Mouse (Mus musculus) testis, adult 2 months (tissue): ENCODE measurements around the gene Abca7. TPM values are rescaled to one million over a fixed set of nuclear protein-coding genes. Genes with fewer than 3 reads are reported as not detected.
"Not testable (repeated sequence)": the region's sequence is repeated elsewhere in the genome, so short reads cannot be mapped to it uniquely, and the experiment has no call there.

ENCODE experiments used
- H3K27ac ChIP-seq: fragments of 200-500 bp; 2 replicates; pipeline ENCODE4 v1.5.1; 2012; ENCODE audit warnings: low read depth, low read length; ENCODE audit not compliant: control insufficient read depth, insufficient read depth
- H3K27me3 ChIP-seq: fragments of 200-500 bp; 2 replicates; pipeline ENCODE4 v1.6.1; 2012; ENCODE audit warnings: mild to moderate bottlenecking, low read length, moderate library complexity; ENCODE audit not compliant: control insufficient read depth, insufficient read depth
- H3K36me3 ChIP-seq: fragments of 200-500 bp; 2 replicates; pipeline ENCODE4 v1.6.1; 2012; ENCODE audit warnings: mild to moderate bottlenecking, low read length; ENCODE audit not compliant: control insufficient read depth, insufficient read depth
- H3K4me1 ChIP-seq: fragments of 200-500 bp; 2 replicates; pipeline ENCODE4 v1.6.1; 2012; ENCODE audit warnings: low read length; ENCODE audit not compliant: control insufficient read depth, insufficient read depth
- H3K4me3 ChIP-seq: fragments of 200-500 bp; 2 replicates; pipeline ENCODE4 v1.5.1; 2012; ENCODE audit warnings: low read depth, mild to moderate bottlenecking, low read length, moderate library complexity, mixed read lengths; ENCODE audit not compliant: control insufficient read depth
- CTCF ChIP-seq: fragments of 200-500 bp; IDR thresholded peaks from 2 replicates; pipeline ENCODE4 v1.5.1; 2012; ENCODE audit warnings: low read depth, mild to moderate bottlenecking, inconsistent platforms, low read length, moderate library complexity; ENCODE audit not compliant: control insufficient read depth, insufficient read depth, insufficient replicate concordance
- POLR2A ChIP-seq: fragments of 200-500 bp; IDR thresholded peaks from 2 replicates; pipeline ENCODE4 v1.6.1; 2012; ENCODE audit warnings: low read depth, mild to moderate bottlenecking, inconsistent platforms, low read length, moderate library complexity; ENCODE audit not compliant: control insufficient read depth
- polyA plus RNA-seq: library from polyadenylated mRNA; depleted of rRNA; stranded (reverse); fragments of >200 nt; gene quantifications from 2 replicates; pipeline ENCODE4 v1.2.3, GENCODE M21; 2012

The Abca7 gene
- polyA plus RNA-seq, 1 experiment: 2.2 TPM

DNA sequence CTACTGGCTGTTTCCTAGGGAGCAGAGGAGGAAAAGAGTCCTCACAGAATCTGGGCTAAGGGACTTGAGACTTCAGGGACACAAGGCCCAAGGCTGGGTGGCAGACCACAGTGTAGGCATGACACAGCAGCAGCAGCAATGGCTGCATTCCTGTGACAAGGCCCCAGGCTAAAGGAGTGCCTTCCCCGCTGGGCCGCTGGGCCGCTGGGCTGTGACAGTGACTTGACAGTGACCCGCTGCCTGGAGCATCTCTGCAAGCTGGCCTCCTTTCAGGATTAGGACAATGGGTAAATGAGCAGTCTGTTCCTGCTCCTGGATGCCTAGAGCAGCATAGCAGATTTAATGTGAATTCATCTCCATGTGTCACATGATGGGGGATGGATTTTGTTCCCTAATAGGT, 47.8 kb downstream of the Abca7 start:
- TF ChIP-seq CTCF (no peak), POLR2A (no peak)
- H3K27ac ChIP-seq: no peak overlapping the region
- H3K4me1 ChIP-seq: no peaks in the 10 kb centered on the region; the same call in 1 of the 2 replicates
- H3K27me3 ChIP-seq: no peaks in the 10 kb centered on the region
- H3K4me3 ChIP-seq: no peak overlapping the region
- H3K36me3 ChIP-seq: no peaks in the 10 kb centered on the region

DNA sequence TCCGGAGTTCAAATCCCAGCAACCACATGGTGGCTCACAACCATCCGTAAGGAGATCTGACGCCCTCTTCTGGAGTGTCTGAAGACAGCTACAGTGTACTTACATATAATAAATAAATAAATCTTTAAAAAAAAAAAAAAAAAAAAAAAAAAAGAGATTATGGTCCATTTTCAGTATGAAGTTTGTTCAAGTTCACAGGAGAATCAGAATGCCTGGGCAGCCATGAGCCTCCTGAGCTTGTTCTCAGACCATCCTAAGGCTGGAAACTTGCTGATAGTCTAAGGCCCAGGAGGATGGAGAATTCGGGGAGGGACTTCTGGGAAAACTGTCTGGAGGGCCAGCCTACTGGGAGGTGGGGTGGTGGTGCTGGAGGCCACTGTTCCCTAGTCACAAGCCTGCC, 49.1 kb downstream of the Abca7 start:
- not testable (repeated sequence) for H3K4me3 ChIP-seq, H3K27ac ChIP-seq, H3K4me1 ChIP-seq, H3K27me3 ChIP-seq, H3K36me3 ChIP-seq

DNA sequence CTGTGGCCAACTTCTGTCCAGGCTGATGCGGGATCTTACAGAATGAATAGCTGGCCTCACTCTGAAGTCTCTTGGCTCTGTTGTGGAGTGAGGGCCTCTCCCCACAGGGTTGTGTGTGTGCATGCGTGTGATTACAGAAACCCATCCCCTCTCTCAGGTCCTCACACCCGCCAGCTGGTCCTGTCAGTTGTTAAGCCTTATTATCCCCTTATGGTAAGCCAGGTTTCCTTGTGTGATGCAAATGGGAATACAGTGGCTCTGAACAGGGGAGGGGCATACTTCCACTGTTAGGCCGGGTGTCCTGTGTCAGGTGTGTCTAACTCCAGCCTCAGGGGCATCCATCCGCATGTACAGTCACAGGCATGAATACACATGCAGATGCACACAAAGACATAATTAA, 49.5 kb downstream of the Abca7 start:
- H3K27ac ChIP-seq: no peak overlapping the region
- no peak overlapping the region for H3K4me3 ChIP-seq
- H3K27me3 ChIP-seq: no peaks in the 10 kb centered on the region
- H3K36me3 ChIP-seq: no peaks in the 10 kb centered on the region
- TF ChIP-seq CTCF (no peak), POLR2A (no peak)
- peaks cover 5% of the 10 kb centered on the region for H3K4me1 ChIP-seq

- Histone ChIP-seq H3K4me3 (no peak within 1 kb of the TSS), H3K36me3 (no peaks in the 10 kb centered on the region), H3K27me3 (no peaks in the 10 kb centered on the region), H3K27ac (no peak within 1 kb of the TSS), H3K4me1 (peaks cover 10% of the 10 kb centered on the region)
- TF ChIP-seq POLR2A: no peak
- TF ChIP-seq CTCF: no peak
Observed at GRCm38 (mm10) chr10:80047041-80047565, 50.8 kb downstream of the Abca7 start, which contains the start of gene Gpx4. Gene Gpx4 (plus strand): TSS chr10:80047166.

GRCm38 (mm10) chr10:80048396-80048795, 52.1 kb downstream of the Abca7 start:
- Histone ChIP-seq H3K4me1 (peaks cover 12% of the 10 kb centered on the region), H3K27ac (peak overlapping the region; percentile 69), H3K27me3 (no peaks in the 10 kb centered on the region), H3K4me3 (no peak overlapping the region), H3K36me3 (no peaks in the 10 kb centered on the region)
- TF ChIP-seq POLR2A: peak; percentile 39; the same call in 1 of the 2 replicates
- no peak for TF ChIP-seq CTCF

- Histone ChIP-seq H3K4me3 (no peak overlapping the region), H3K27ac (peak overlapping the region; percentile 69), H3K4me1 (peaks cover 12% of the 10 kb centered on the region)
Observed at GRCm38 (mm10) chr10:80048834-80049233, 52.5 kb downstream of the Abca7 start.

DNA sequence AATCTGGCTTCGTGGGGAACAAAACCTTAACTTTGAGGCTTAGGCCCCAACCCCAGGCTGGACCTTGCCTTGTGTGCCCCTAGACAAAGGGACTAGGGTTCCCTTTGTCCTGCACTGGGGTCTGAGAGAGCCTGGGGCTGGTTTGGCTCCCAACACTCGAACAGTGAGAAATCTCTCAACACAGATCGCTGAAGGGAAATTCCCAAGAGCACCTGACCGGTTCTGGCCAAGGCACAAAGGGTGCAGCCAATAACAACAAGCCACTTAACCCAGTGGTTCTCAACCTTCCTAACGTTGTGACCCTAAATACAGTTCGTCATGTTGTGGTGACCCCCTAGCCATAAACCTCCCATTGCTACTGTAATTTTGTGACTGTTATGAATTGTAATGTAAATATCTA, 54.0 kb downstream of the Abca7 start:
- Histone ChIP-seq H3K4me1 (peaks cover 12% of the 10 kb centered on the region), H3K4me3 (peak overlapping the region; percentile 5; the same call in 1 of the 2 replicates)
- no peak for TF ChIP-seq CTCF

More at GRCm38 (mm10) chr10:80048834-80049233, 52.5 kb downstream of the Abca7 start:
- H3K36me3 ChIP-seq: no peaks in the 10 kb centered on the region
- TF ChIP-seq POLR2A (no peak), CTCF (no peak)
- H3K27me3 ChIP-seq: no peaks in the 10 kb centered on the region

More for the DNA sequence above, 54.0 kb downstream of the Abca7 start:
- H3K27ac ChIP-seq: peak overlapping the region; percentile 39
- no peaks in the 10 kb centered on the region for H3K27me3 ChIP-seq
- H3K36me3 ChIP-seq: no peaks in the 10 kb centered on the region; the same call in 1 of the 2 replicates
